Mouse (Mus musculus): ENCODE data around the gene 4921517D22Rik. TPM values are rescaled to one million over a fixed set of nuclear protein-coding genes. Genes with fewer than 3 reads are reported as not detected.

The 4921517D22Rik gene
- polyA plus RNA-seq, 1 experiment = not detected

Other genes with a start within 250 kb of the 4921517D22Rik start
- gene Agtpbp1, start 108.9 kb downstream of the 4921517D22Rik start, polyA plus RNA-seq (2012; rRNA removed) = 80.0 and 82.7 TPM in 2 replicates
- 52.8 and 65.3 TPM in 2 replicates for gene Naa35, start 108.8 kb downstream of the 4921517D22Rik start, polyA plus RNA-seq (2012; rRNA removed)
- gene Golm1, start 18.3 kb downstream of the 4921517D22Rik start, polyA plus RNA-seq (2012; rRNA removed) = 13.6 and 14.9 TPM in 2 replicates
- 0.02 and 0.14 TPM in 2 replicates for gene Spata31d1a, start 16.2 kb upstream of the 4921517D22Rik start, polyA plus RNA-seq (2012; rRNA removed)
- gene Spata31d1b, start 18.2 kb upstream of the 4921517D22Rik start, polyA plus RNA-seq (2012; rRNA removed) = 0.02 TPM in 1 of 2 replicates, not detected in the other
- 0.04 and 0.08 TPM in 2 replicates for gene Spata31d1d, start 37.6 kb upstream of the 4921517D22Rik start, polyA plus RNA-seq (2012; rRNA removed)
- 0.46 and 0.62 TPM in 2 replicates for gene 1700014D04Rik, start 52.6 kb upstream of the 4921517D22Rik start, polyA plus RNA-seq (2012; rRNA removed)
- gene Isca1, start 75.7 kb upstream of the 4921517D22Rik start, polyA plus RNA-seq (2012; rRNA removed) = 221 and 251 TPM in 2 replicates
- gene Gm49354, start 88.1 kb upstream of the 4921517D22Rik start, polyA plus RNA-seq (2012; rRNA removed) = not detected in 2 replicates
- 39.1 and 46.3 TPM in 2 replicates for gene Tut7, start 129.0 kb upstream of the 4921517D22Rik start, polyA plus RNA-seq (2012; rRNA removed)